Mouse (Mus musculus): ENCODE measurements at regions not wholly inside any gene's neighbourhood (a gene's known extent, or its start where the extent isn't known, plus 50 kb on each side); places are given as distances from the start of the nearest gene placed in this dataset.
A peak's percentile ranks its signal among the peaks of the same experiment; 100 is the strongest.

GRCm38 (mm10) chr3:105222925-105223324, 156.3 kb downstream of the 4930564D02Rik start:
- intact Hi-C loops (cut with DNase I) = no loop called here
- no peak for DNase-seq

GRCm38 (mm10) chr3:105223671-105224070, 157.0 kb downstream of the 4930564D02Rik start:
- intact Hi-C loops (cut with DNase I) = no loop called here
- DNase-seq = no peak

- intact Hi-C loops (cut with DNase I) = no loop called here
- no peak for DNase-seq
Measured at GRCm38 (mm10) chr3:105227551-105227950, 160.9 kb downstream of the 4930564D02Rik start.

- DNase-seq = no peak
- intact Hi-C loops (cut with DNase I) = no loop called here
Measured at GRCm38 (mm10) chr3:105228401-105228800, 161.8 kb downstream of the 4930564D02Rik start.

GRCm38 (mm10) chr3:105241048-105241447, 174.4 kb downstream of the 4930564D02Rik start:
- intact Hi-C loops (cut with DNase I) = no loop called here

GRCm38 (mm10) chr3:105257096-105257495, 190.5 kb downstream of the 4930564D02Rik start:
- intact Hi-C loops (cut with DNase I) = no loop called here

More at GRCm38 (mm10) chr3:105241048-105241447, 174.4 kb downstream of the 4930564D02Rik start:
- no peak for DNase-seq

GRCm38 (mm10) chr3:105275241-105275640, 176.9 kb upstream of the Kcnd3 start:
- peak; percentile 57 to 77 for DNase-seq
- intact Hi-C loops (cut with DNase I) = no loop called here

More at GRCm38 (mm10) chr3:105257096-105257495, 190.5 kb downstream of the 4930564D02Rik start:
- no peak for DNase-seq

GRCm38 (mm10) chr3:105280971-105281370, 171.2 kb upstream of the Kcnd3 start:
- no peak for DNase-seq

GRCm38 (mm10) chr3:105281686-105282085, 170.4 kb upstream of the Kcnd3 start:
- no peak for DNase-seq
- intact Hi-C loops (cut with DNase I) = no loop called here

More at GRCm38 (mm10) chr3:105280971-105281370, 171.2 kb upstream of the Kcnd3 start:
- intact Hi-C loops (cut with DNase I) = no loop called here

GRCm38 (mm10) chr3:105298273-105298672, 153.9 kb upstream of the Kcnd3 start:
- DNase-seq = peak; percentile 12 to 26
- intact Hi-C loops (cut with DNase I) = no loop called here

- intact Hi-C loops (cut with DNase I) = no loop called here
- no peak for DNase-seq
Measured at GRCm38 (mm10) chr3:105300693-105301548, 151.2 kb upstream of the Kcnd3 start.

GRCm38 (mm10) chr3:105307676-105308075, 144.5 kb upstream of the Kcnd3 start:
- DNase-seq = peak; percentile 2 to 15
- intact Hi-C loops (cut with DNase I) = no loop called here

- DNase-seq = no peak
- intact Hi-C loops (cut with DNase I) = no loop called here
Measured at GRCm38 (mm10) chr3:105309020-105309419, 143.1 kb upstream of the Kcnd3 start.

GRCm38 (mm10) chr3:105353268-105353667, 98.9 kb upstream of the Kcnd3 start:
- DNase-seq = peak in 1 of 2 experiments; percentile 9
- intact Hi-C loops (cut with DNase I) = no loop called here

- intact Hi-C loops (cut with DNase I) = no loop called here
- no peak for DNase-seq
Measured at GRCm38 (mm10) chr3:105354123-105354931, 97.8 kb upstream of the Kcnd3 start.

- intact Hi-C loops (cut with DNase I) = no loop called here
- DNase-seq = no peak
Measured at GRCm38 (mm10) chr3:105357511-105357910, 94.6 kb upstream of the Kcnd3 start.

GRCm38 (mm10) chr3:105359636-105360035, 92.5 kb upstream of the Kcnd3 start:
- DNase-seq = no peak
- intact Hi-C loops (cut with DNase I) = no loop called here

- intact Hi-C loops (cut with DNase I) = no loop called here
- DNase-seq = no peak
Measured at GRCm38 (mm10) chr3:105364685-105365084, 87.4 kb upstream of the Kcnd3 start.

- intact Hi-C loops (cut with DNase I) = no loop called here
- DNase-seq = no peak
Measured at GRCm38 (mm10) chr3:105366806-105367205, 85.3 kb upstream of the Kcnd3 start.

GRCm38 (mm10) chr3:105367972-105368371, 84.2 kb upstream of the Kcnd3 start:
- no peak for DNase-seq
- intact Hi-C loops (cut with DNase I) = no loop called here

- intact Hi-C loops (cut with DNase I) = no loop called here
- DNase-seq = no peak
Measured at GRCm38 (mm10) chr3:105372371-105372828, 79.7 kb upstream of the Kcnd3 start.
